Mouse (Mus musculus) heart, postnatal 0 days (tissue): ENCODE data around the gene Magi1. TPM values are rescaled to one million over a fixed set of nuclear protein-coding genes. Genes with fewer than 3 reads are reported as not detected.

ENCODE experiments used
- ATAC-seq: fragments of 200-750 bp; cut with Nextera tagmentation; 2 replicates; pipeline ENCODE4 v1.8.0; 2017; ENCODE audit warnings: low read depth, moderate number of reproducible peaks, moderate library complexity; ENCODE audit not compliant: insufficient read depth
- DNase-seq: peaks from one replicate; pipeline ENCODE4 v3.0.0-alpha.2; 2016; ENCODE audit warnings: low spot score
- H3K27ac ChIP-seq: fragments of 300-500 bp; sonication (generic); 2 replicates; pipeline ENCODE4 v1.5.1; 2014; ENCODE audit warnings: low read depth, mild to moderate bottlenecking
- H3K27me3 ChIP-seq: fragments of 300-500 bp; sonication (generic); 2 replicates; pipeline ENCODE4 v1.6.1; 2014; ENCODE audit warnings: low read length, mixed read lengths; ENCODE audit not compliant: control insufficient read depth, insufficient read depth
- H3K36me3 ChIP-seq: fragments of 300-500 bp; sonication (generic); replicated peaks from 2 replicates; pipeline ENCODE4 v1.6.1; 2014; ENCODE audit warnings: low read length, mixed read lengths; ENCODE audit not compliant: control insufficient read depth, insufficient read depth
- H3K4me1 ChIP-seq: fragments of 300-500 bp; sonication (generic); 2 replicates; pipeline ENCODE4 v1.6.1; 2014; ENCODE audit warnings: antibody characterized with exemption; ENCODE audit not compliant: control insufficient read depth, insufficient read depth
- H3K4me2 ChIP-seq: fragments of 300-500 bp; sonication (generic); 2 replicates; pipeline ENCODE4 v1.6.1; 2014; ENCODE audit warnings: low read depth, mild to moderate bottlenecking, low read length, moderate library complexity
- H3K4me3 ChIP-seq: fragments of 300-500 bp; sonication (generic); 2 replicates; pipeline ENCODE4 v1.5.1; 2014; ENCODE audit warnings: low read depth, low read length
- H3K9ac ChIP-seq: fragments of 300-500 bp; sonication (generic); replicated peaks from 2 replicates; pipeline ENCODE4 v1.6.1; 2014; ENCODE audit warnings: low read depth, low read length, mixed read lengths
- H3K9me3 ChIP-seq: fragments of 300-500 bp; sonication (generic); replicated peaks from 2 replicates; pipeline ENCODE4 v1.6.1; 2016; ENCODE audit warnings: low read length; ENCODE audit not compliant: control insufficient read depth
- CTCF ChIP-seq: IDR thresholded peaks from 2 replicates; pipeline ENCODE4 v1.5.1; 2016; ENCODE audit warnings: antibody characterized with exemption, control low read depth, low read depth
- EP300 ChIP-seq: IDR thresholded peaks from 2 replicates; pipeline ENCODE4 v1.6.1; 2016; ENCODE audit warnings: antibody characterized with exemption, low read depth
- WGBS: fragments of 180-500 bp; shearing (Covaris S2); extraction: QIAGEN DNeasy Blood & Tissue Kit; methylation state at CpG from one replicate; pipeline ENCODE4 v1.1.7; 2014; 5-methylcytosine and 5-hydroxymethylcytosine counted together
- polyA plus RNA-seq: library from polyadenylated mRNA; unstranded; fragments of >200 nt; fragmentation: Nextera tagmentation; extraction: Ambion mirVana; gene quantifications from 2 replicates; pipeline ENCODE4 v1.2.1, GENCODE M21; 2015
- total RNA-seq: library from RNA; depleted of rRNA; stranded (reverse); fragments of >200 nt; gene quantifications from 2 replicates; pipeline ENCODE4 v1.2.3, GENCODE M21; 2014; ENCODE audit warnings: low replicate concordance

Magi1 gene
- total and polyA plus RNA-seq, 2 experiments from 2014 or later = 4.6 to 15.3 TPM

GRCm38 (mm10) chr6:93912582-93913225, 371.0 kb downstream of the Magi1 start:
- TF ChIP-seq EP300 = no peak
- peak overlapping the region; percentile 66 for H3K4me2 ChIP-seq
- H3K27ac ChIP-seq = no peak overlapping the region
- ATAC-seq (peak; percentile 44), DNase-seq (no peak)
- H3K36me3 ChIP-seq = no peaks in the 10 kb centered on the region
- H3K4me1 ChIP-seq = peaks cover 21% of the 10 kb centered on the region
- 0 out of 2 replicates have a peak overlapping the region, but pooled peaks have one; percentile 20 for H3K9ac ChIP-seq
- 3% methylated on average over 20 of the region's 20 CpGs for WGBS
- peak overlapping the region; percentile 33 for H3K4me3 ChIP-seq
- H3K9me3 ChIP-seq = no peaks in the 10 kb centered on the region
- no peaks in the 10 kb centered on the region for H3K27me3 ChIP-seq

GRCm38 (mm10) chr6:93912003-93912581, 371.6 kb downstream of the Magi1 start:
- DNase-seq (peak; percentile 21), ATAC-seq (no peak)
- Histone ChIP-seq H3K4me3 (peak overlapping the region; percentile 33), H3K9ac (no peak overlapping the region), H3K4me1 (peaks cover 21% of the 10 kb centered on the region), H3K27me3 (no peaks in the 10 kb centered on the region), H3K36me3 (no peaks in the 10 kb centered on the region), H3K9me3 (no peaks in the 10 kb centered on the region), H3K4me2 (peak overlapping the region; percentile 66), H3K27ac (no peak overlapping the region)
- TF ChIP-seq EP300 = no peak
- TF ChIP-seq CTCF = no peak
- 49% methylated on average over 8 of the region's 8 CpGs for WGBS

GRCm38 (mm10) chr6:93911420-93911819, 372.3 kb downstream of the Magi1 start:
- Histone ChIP-seq H3K27me3 (no peaks in the 10 kb centered on the region), H3K36me3 (no peaks in the 10 kb centered on the region), H3K9ac (no peak overlapping the region), H3K27ac (no peak overlapping the region), H3K9me3 (no peaks in the 10 kb centered on the region), H3K4me3 (no peak overlapping the region), H3K4me2 (no peak overlapping the region), H3K4me1 (peaks cover 21% of the 10 kb centered on the region)
- TF ChIP-seq EP300 (no peak), CTCF (no peak)
- WGBS = 79% methylated on average over 2 of the region's 2 CpGs
- DNase-seq (no peak), ATAC-seq (no peak)

GRCm38 (mm10) chr6:93909976-93910375, 373.7 kb downstream of the Magi1 start:
- no peaks in the 10 kb centered on the region for H3K9me3 ChIP-seq
- H3K27me3 ChIP-seq = no peaks in the 10 kb centered on the region
- H3K4me3 ChIP-seq = no peak overlapping the region
- no peak overlapping the region for H3K9ac ChIP-seq
- ATAC-seq (no peak), DNase-seq (no peak)
- 74% methylated on average over 4 of the region's 4 CpGs for WGBS
- TF ChIP-seq EP300 (no peak), CTCF (no peak)
- H3K4me2 ChIP-seq = no peak overlapping the region
- peaks cover 21% of the 10 kb centered on the region for H3K4me1 ChIP-seq
- H3K36me3 ChIP-seq = no peaks in the 10 kb centered on the region
- H3K27ac ChIP-seq = no peak overlapping the region

- Histone ChIP-seq H3K9me3 (no peaks in the 10 kb centered on the region), H3K4me1 (0 out of 2 replicates have a peak, but pooled peaks cover 3% of the 10 kb centered on the region), H3K4me2 (no peak overlapping the region), H3K4me3 (no peak overlapping the region), H3K9ac (no peak overlapping the region), H3K27me3 (no peaks in the 10 kb centered on the region), H3K27ac (no peak overlapping the region), H3K36me3 (no peaks in the 10 kb centered on the region)
- DNase-seq = no peak
- 42% methylated on average over 2 of the region's 2 CpGs for WGBS
- ATAC-seq = no peak
- TF ChIP-seq CTCF = no peak
Measured at GRCm38 (mm10) chr6:93904987-93905386, 378.7 kb downstream of the Magi1 start.

GRCm38 (mm10) chr6:93902239-93902638, 381.5 kb downstream of the Magi1 start:
- H3K27ac ChIP-seq = no peak overlapping the region
- no peaks in the 10 kb centered on the region for H3K9me3 ChIP-seq
- H3K4me2 ChIP-seq = no peak overlapping the region
- no peaks in the 10 kb centered on the region for H3K27me3 ChIP-seq
- no peaks in the 10 kb centered on the region for H3K36me3 ChIP-seq
- H3K4me3 ChIP-seq = no peak overlapping the region
- 67% methylated on average over 2 of the region's 2 CpGs for WGBS
- no peak for TF ChIP-seq CTCF
- no peak for TF ChIP-seq EP300
- ATAC-seq (no peak), DNase-seq (no peak)
- no peak overlapping the region for H3K9ac ChIP-seq
- 0 out of 2 replicates have a peak, but pooled peaks cover 3% of the 10 kb centered on the region for H3K4me1 ChIP-seq
